8 mouse cellular contexts compared by ENCODE assay signal in genomic region chr8:84969241-84970134, GRCm38 (mm10). TPM values are rescaled to one million over a fixed set of nuclear protein-coding genes. Genes with fewer than 3 reads are reported as not detected.
DNase-seq lines count a peak whose midpoint lies in the region; ATAC-seq and TF ChIP-seq lines count a peak whose summit lies in the region.

Gene Gm49661, minus strand, starts transcription at chr8:84969433.
Gene Prdx2, plus strand, starts transcription at chr8:84969587.
Gene Rnaseh2a, minus strand, starts transcription at chr8:84969767.

- H3K4me3 ChIP-seq in embryonic facial prominence, embryonic 12.5 days = peak within 1 kb of the TSS; percentile 83
- H3K4me3 ChIP-seq in heart, adult 2 months = peak within 1 kb of the TSS; percentile 62
- H3K4me3 ChIP-seq in limb, embryonic 13.5 days = peak within 1 kb of the TSS; percentile 80
- peak within 1 kb of the TSS; percentile 77 for H3K4me3 ChIP-seq in midbrain, embryonic 13.5 days (replicated peaks)

- ATAC-seq in embryonic facial prominence, embryonic 12.5 days (ENCODE audit: insufficient number of reproducible peaks, insufficient read depth, low FRiP score, low TSS enrichment) = peak; percentile 65
- peak; percentile 75 for ATAC-seq in limb, embryonic 13.5 days (ENCODE audit: low FRiP score, low read depth)
- peak; percentile 75 for ATAC-seq in midbrain, embryonic 13.5 days

- peaks cover 35% of the 10 kb centered on the region for H3K36me3 ChIP-seq in embryonic facial prominence, embryonic 12.5 days
- H3K36me3 ChIP-seq in heart, adult 2 months (ENCODE audit: control insufficient read depth, insufficient read depth, low read length) = no peaks in the 10 kb centered on the region; the same call in 1 of the 2 replicates
- H3K36me3 ChIP-seq in limb, embryonic 13.5 days = peaks cover 35% of the 10 kb centered on the region
- peaks cover 36% of the 10 kb centered on the region for H3K36me3 ChIP-seq in midbrain, embryonic 13.5 days

- no peak for TF ChIP-seq CTCF in heart, adult 2 months (IDR thresholded peaks at IDR 0.05)

- H3K27me3 ChIP-seq in embryonic facial prominence, embryonic 12.5 days = no peaks in the 10 kb centered on the region
- H3K27me3 ChIP-seq in heart, adult 2 months (ENCODE audit: control insufficient read depth, insufficient read depth, low read length) = no peaks in the 10 kb centered on the region
- no peaks in the 10 kb centered on the region for H3K27me3 ChIP-seq in limb, embryonic 13.5 days
- H3K27me3 ChIP-seq in midbrain, embryonic 13.5 days = no peaks in the 10 kb centered on the region

- peak; percentile 89 for DNase-seq in A20 (ENCODE audit: low read depth, low spot score)
- DNase-seq in adrenal gland, postnatal 10 days = peak; percentile 90
- peak; percentile 81 to 83 for DNase-seq in heart, adult 2 months
- DNase-seq in kidney, adult 18-20 months = peak; percentile 81
- peak; percentile 87 to 93 for DNase-seq in spleen, postnatal 4 days (ENCODE audit: low spot score in 2 of 2)

- H3K9me3 ChIP-seq in embryonic facial prominence, embryonic 12.5 days = no peaks in the 10 kb centered on the region
- no peaks in the 10 kb centered on the region for H3K9me3 ChIP-seq in limb, embryonic 13.5 days
- H3K9me3 ChIP-seq in midbrain, embryonic 13.5 days = no peaks in the 10 kb centered on the region

- peak within 1 kb of the TSS; percentile 90 for H3K9ac ChIP-seq in embryonic facial prominence, embryonic 12.5 days
- H3K9ac ChIP-seq in heart, adult 2 months (ENCODE audit: low read depth, low read length) = peak within 1 kb of the TSS; percentile 82
- H3K9ac ChIP-seq in limb, embryonic 13.5 days = peak within 1 kb of the TSS; percentile 93
- H3K9ac ChIP-seq in midbrain, embryonic 13.5 days (replicated peaks) = peak within 1 kb of the TSS; percentile 96

- under 1% methylated on average over 56 of the region's 56 CpGs for WGBS in embryonic facial prominence, embryonic 12.5 days
- under 1% methylated on average over 56 of the region's 56 CpGs for WGBS in heart, adult 2 months
- WGBS in limb, embryonic 13.5 days = under 1% methylated on average over 56 of the region's 56 CpGs
- under 1% methylated on average over 56 of the region's 56 CpGs for WGBS in midbrain, embryonic 13.5 days

- peak within 1 kb of the TSS; percentile 85 for H3K27ac ChIP-seq in embryonic facial prominence, embryonic 12.5 days
- peak within 1 kb of the TSS; percentile 77 for H3K27ac ChIP-seq in heart, adult 2 months
- H3K27ac ChIP-seq in limb, embryonic 13.5 days = peak within 1 kb of the TSS; percentile 87
- H3K27ac ChIP-seq in midbrain, embryonic 13.5 days = peak within 1 kb of the TSS; percentile 85

- TF ChIP-seq EP300 in heart, adult 2 months (IDR thresholded peaks at IDR 0.05; ENCODE audit: insufficient read depth, low read depth, low read length) = peak; percentile 70; the same call in 1 of the 2 replicates

- peak; percentile 96 for TF ChIP-seq POLR2A in heart, adult 2 months (IDR thresholded peaks at IDR 0.05; ENCODE audit: insufficient read depth, low read depth, low read length)

- peak within 1 kb of the TSS; percentile 93 for H3K4me2 ChIP-seq in embryonic facial prominence, embryonic 12.5 days (replicated peaks)
- H3K4me2 ChIP-seq in limb, embryonic 13.5 days (replicated peaks) = peak within 1 kb of the TSS; percentile 94
- peak within 1 kb of the TSS; percentile 88 for H3K4me2 ChIP-seq in midbrain, embryonic 13.5 days (replicated peaks)

- H3K79me2 ChIP-seq in heart, adult 2 months (replicated peaks; ENCODE audit: control insufficient read depth, insufficient read depth, low read length) = no peaks in the 10 kb centered on the region

- H3K4me1 ChIP-seq in embryonic facial prominence, embryonic 12.5 days = peaks cover 32% of the 10 kb centered on the region
- H3K4me1 ChIP-seq in heart, adult 2 months (ENCODE audit: control insufficient read depth, insufficient read depth, low read length) = peaks cover 21% of the 10 kb centered on the region
- H3K4me1 ChIP-seq in limb, embryonic 13.5 days = peaks cover 39% of the 10 kb centered on the region
- peaks cover 56% of the 10 kb centered on the region for H3K4me1 ChIP-seq in midbrain, embryonic 13.5 days (replicated peaks)

- intact Hi-C loops in heart, adult 2 months (cut with DNase I) = loop anchor here (5.0 to 10.0 kb wide), 2 partner anchors 55 to 112 kb away; partner anchors contain the start of genes Asna1, Farsa and Trir

RNA-seq across cellular contexts. Expression of gene Gm49661, which starts in this region (rescaled TPM):
- total RNA-seq in adrenal gland, postnatal 10 days (2021) = 1 to 10 TPM in 1 of 2 experiments, not detected in 1; 1.1 TPM
- polyA plus RNA-seq in embryonic facial prominence, embryonic 12.5 days (2016; fragmentation: Nextera tagmentation; extraction: Ambion mirVana) = not detected in 2 replicates
- total RNA-seq in heart, adult 2 months (2021) = 1 to 10 TPM; 1.3 to 2.1 TPM
- not detected in 2 replicates for polyA plus RNA-seq in heart, adult 2 months (2012; rRNA removed)
- not detected in 2 replicates for polyA plus RNA-seq in limb, embryonic 13.5 days (2015; fragmentation: Nextera tagmentation; extraction: Ambion mirVana)
- polyA plus RNA-seq in midbrain, embryonic 13.5 days (2015; fragmentation: Nextera tagmentation; extraction: Ambion mirVana) = not detected in 2 replicates

RNA-seq across cellular contexts. Expression of gene Prdx2, which starts in this region (rescaled TPM):
- 100 to 1,000 TPM; 477 to 503 TPM for total RNA-seq in adrenal gland, postnatal 10 days (2021)
- 1,038 and 1,130 TPM in 2 replicates for polyA plus RNA-seq in embryonic facial prominence, embryonic 12.5 days (2016; fragmentation: Nextera tagmentation; extraction: Ambion mirVana)
- total RNA-seq in heart, adult 2 months (2021) = 100 to 1,000 TPM; 591 to 662 TPM
- polyA plus RNA-seq in heart, adult 2 months (2012; rRNA removed) = 464 and 584 TPM in 2 replicates
- polyA plus RNA-seq in limb, embryonic 13.5 days (2015; fragmentation: Nextera tagmentation; extraction: Ambion mirVana) = 961 and 978 TPM in 2 replicates
- 1,603 and 1,658 TPM in 2 replicates for polyA plus RNA-seq in midbrain, embryonic 13.5 days (2015; fragmentation: Nextera tagmentation; extraction: Ambion mirVana)

RNA-seq across cellular contexts. Expression of gene Rnaseh2a, which starts in this region (rescaled TPM):
- 10 to 100 TPM; 88.6 to 91.7 TPM for total RNA-seq in adrenal gland, postnatal 10 days (2021)
- polyA plus RNA-seq in embryonic facial prominence, embryonic 12.5 days (2016; fragmentation: Nextera tagmentation; extraction: Ambion mirVana) = 104 and 115 TPM in 2 replicates
- total RNA-seq in heart, adult 2 months (2021) = 10 to 100 TPM; 38.1 to 50.5 TPM
- polyA plus RNA-seq in heart, adult 2 months (2012; rRNA removed) = 33.7 and 46.3 TPM in 2 replicates
- 90.9 and 93.2 TPM in 2 replicates for polyA plus RNA-seq in limb, embryonic 13.5 days (2015; fragmentation: Nextera tagmentation; extraction: Ambion mirVana)
- 66.5 and 68.6 TPM in 2 replicates for polyA plus RNA-seq in midbrain, embryonic 13.5 days (2015; fragmentation: Nextera tagmentation; extraction: Ambion mirVana)

Comparison
In these comparisons a context has a peak if more than half of its experiments do, and no peak if none do; other contexts are left out.
1. Peak in every context shown above with its lines: DNase-seq, ATAC-seq, H3K4me3 ChIP-seq and H3K27ac ChIP-seq.